Mouse (Mus musculus) midbrain, embryonic 11.5 days (tissue): ENCODE data around the gene Sowahd. TPM values are rescaled to one million over a fixed set of nuclear protein-coding genes. Genes with fewer than 3 reads are reported as not detected.

Experiments
- ATAC-seq: fragments of 200-750 bp; cut with Nextera tagmentation; 2 replicates; pipeline ENCODE4 v1.8.0; 2017; ENCODE audit warnings: moderate TSS enrichment, moderate library complexity; ENCODE audit not compliant: low FRiP score
- DNase-seq: peaks from one replicate; pipeline ENCODE4 v3.0.0; 2015; ENCODE audit warnings: low spot score; ENCODE audit errors: missing footprints
- H3K27ac ChIP-seq: fragments of 300-500 bp; sonication (generic); 2 replicates; pipeline ENCODE4 v1.5.1; 2014; ENCODE audit warnings: low read depth, low read length
- H3K27me3 ChIP-seq: fragments of 300-500 bp; sonication (generic); 2 replicates; pipeline ENCODE4 v1.6.1; 2014; ENCODE audit warnings: mild to moderate bottlenecking, low read length, moderate library complexity, mixed read lengths; ENCODE audit not compliant: control insufficient read depth, insufficient read depth
- H3K36me3 ChIP-seq: fragments of 300-500 bp; sonication (generic); 2 replicates; pipeline ENCODE4 v1.6.1; 2014; ENCODE audit warnings: mild to moderate bottlenecking, low read length, moderate library complexity, mixed read lengths; ENCODE audit not compliant: control insufficient read depth, insufficient read depth
- H3K4me1 ChIP-seq: fragments of 300-500 bp; sonication (generic); 2 replicates; pipeline ENCODE4 v1.6.1; 2014; ENCODE audit warnings: low read length; ENCODE audit not compliant: control insufficient read depth, insufficient read depth
- H3K4me2 ChIP-seq: fragments of 300-500 bp; sonication (generic); 2 replicates; pipeline ENCODE4 v1.6.1; 2014; ENCODE audit warnings: mild to moderate bottlenecking, moderate library complexity
- H3K4me3 ChIP-seq: fragments of 300-500 bp; sonication (generic); 2 replicates; pipeline ENCODE4 v1.5.1; 2014; ENCODE audit warnings: low read depth, low read length
- H3K9ac ChIP-seq: fragments of 300-500 bp; sonication (generic); 2 replicates; pipeline ENCODE4 v1.6.1; 2014; ENCODE audit warnings: low read length
- H3K9me3 ChIP-seq: fragments of 300-500 bp; sonication (generic); 2 replicates; pipeline ENCODE4 v1.6.1; 2016; ENCODE audit warnings: low read length; ENCODE audit not compliant: control insufficient read depth
- WGBS: fragments of 180-500 bp; shearing (Covaris S2); extraction: QIAGEN DNeasy Blood & Tissue Kit; methylation state at CpG from one replicate; pipeline ENCODE4 v1.1.7; 2014; 5-methylcytosine and 5-hydroxymethylcytosine counted together
- polyA plus RNA-seq: library from polyadenylated mRNA; unstranded; fragments of >200 nt; fragmentation: Nextera tagmentation; extraction: Ambion mirVana; gene quantifications from 2 replicates; pipeline ENCODE4 v1.2.1, GENCODE M21; 2014

Gene Sowahd
- polyA plus RNA-seq, result not detected in 2 replicates

DNA sequence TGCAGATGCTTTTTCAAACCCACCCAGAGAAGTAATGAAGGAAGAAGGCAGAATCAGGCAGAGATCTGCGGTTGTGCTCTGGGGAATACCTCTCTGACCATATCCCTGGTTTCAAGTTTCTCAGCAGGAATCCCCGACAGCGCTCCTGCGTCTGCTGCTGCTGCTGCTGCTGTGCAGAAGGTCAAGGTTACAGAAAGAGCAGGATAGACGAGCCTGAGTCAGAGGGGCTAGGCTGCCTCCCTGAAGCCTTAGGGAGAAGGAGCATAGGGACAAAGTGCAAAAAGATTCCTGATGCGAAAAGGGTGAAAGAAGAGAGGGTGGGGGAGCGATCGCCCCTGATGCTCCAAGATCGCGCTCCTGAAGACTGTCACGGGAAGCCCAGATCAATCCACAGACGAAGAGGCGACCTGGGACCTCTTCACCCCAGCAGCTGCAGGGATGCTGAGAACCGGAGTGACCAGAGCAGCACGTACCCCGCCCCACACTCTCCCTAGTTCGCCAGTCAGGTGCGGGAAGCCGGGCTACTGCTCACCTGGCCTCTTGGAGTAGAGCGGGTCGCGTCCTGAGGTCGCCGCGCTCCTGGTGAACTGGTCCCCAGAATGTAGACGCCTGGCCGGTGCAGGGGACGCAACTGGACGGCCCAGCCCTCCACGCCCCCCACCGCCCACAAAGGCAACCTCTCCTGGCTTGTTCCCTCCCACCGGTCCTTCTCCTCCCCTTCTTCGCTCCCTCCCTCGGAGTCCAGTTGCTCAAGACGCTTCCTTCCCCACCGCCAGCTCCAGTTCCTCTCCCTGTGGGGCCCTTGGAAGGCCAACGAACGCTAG is at the start of gene Sowahd:
TSS of gene Sowahd (plus strand) at position 780 of the 824 bp plus-strand sequence.
- Histone ChIP-seq H3K9me3 (no peaks in the 10 kb centered on the region), H3K9ac (no peak within 1 kb of the TSS), H3K4me3 (peak within 1 kb of the TSS; percentile 30), H3K36me3 (no peaks in the 10 kb centered on the region), H3K27me3 (peaks cover 47% of the 10 kb centered on the region), H3K27ac (no peak within 1 kb of the TSS), H3K4me2 (peak within 1 kb of the TSS; percentile 51), H3K4me1 (no peaks in the 10 kb centered on the region)
- DNase-seq (peak; percentile 87), ATAC-seq (no peak)
- 16% methylated on average over 28 of the region's 38 CpGs for WGBS

DNA sequence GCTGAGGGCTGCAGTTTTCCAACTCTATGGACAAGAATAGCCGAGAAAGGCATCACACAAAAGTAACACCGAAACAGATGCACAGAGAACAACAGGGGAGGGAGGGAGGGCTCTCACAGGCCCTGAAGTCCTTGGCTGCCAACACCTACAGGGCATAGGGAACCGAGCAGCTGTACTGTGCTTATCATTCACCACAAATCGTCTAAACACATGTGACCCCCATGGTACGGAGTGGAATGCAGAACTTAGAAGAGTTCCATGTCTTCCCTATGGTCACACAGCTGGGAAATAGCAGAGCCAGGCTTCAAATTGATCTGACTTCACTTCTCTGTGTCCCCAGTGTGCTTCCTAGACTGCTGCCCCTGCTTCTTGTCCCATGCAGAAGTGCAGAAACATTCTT is 34.8 kb upstream of the Sowahd start:
- WGBS, result 86% methylated on average over 5 of the region's 5 CpGs
- H3K27ac ChIP-seq, result no peak overlapping the region
- ATAC-seq, result no peak

DNA sequence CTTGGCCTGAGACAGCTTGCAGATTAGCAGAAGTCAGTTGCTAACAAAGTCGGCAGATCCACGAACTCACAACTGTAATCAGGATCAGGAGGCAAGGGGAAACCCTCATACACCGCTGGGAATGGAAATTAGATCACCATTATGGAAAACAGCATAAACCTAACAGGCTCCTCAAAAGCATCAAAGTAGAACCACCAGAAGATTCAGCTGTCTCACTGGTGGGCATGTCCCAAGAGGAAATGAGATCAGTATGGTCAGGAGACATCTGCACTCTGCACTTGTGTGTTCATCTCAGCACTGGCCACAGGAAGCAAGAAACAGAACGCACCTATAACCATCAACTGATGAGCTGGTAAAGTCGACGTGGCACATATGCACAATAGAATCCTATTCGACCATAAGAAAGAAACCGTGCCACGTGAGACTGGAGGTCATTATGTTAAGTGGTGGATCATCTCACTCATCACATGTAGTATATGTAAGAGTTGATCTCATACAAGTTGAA is 30.4 kb upstream of the Sowahd start:
- Histone ChIP-seq H3K9me3 (no peaks in the 10 kb centered on the region), H3K27me3 (no peaks in the 10 kb centered on the region), H3K4me1 (no peaks in the 10 kb centered on the region), H3K36me3 (no peaks in the 10 kb centered on the region), H3K27ac (no peak overlapping the region), H3K4me2 (no peak overlapping the region), H3K4me3 (no peak overlapping the region), H3K9ac (no peak overlapping the region)
- ATAC-seq (no peak), DNase-seq (no peak)
- WGBS, result 87% methylated on average over 9 of the region's 9 CpGs

More for the DNA sequence above, 34.8 kb upstream of the Sowahd start:
- Histone ChIP-seq H3K9ac (no peak overlapping the region), H3K9me3 (no peaks in the 10 kb centered on the region), H3K4me3 (no peak overlapping the region), H3K27me3 (no peaks in the 10 kb centered on the region), H3K4me1 (no peaks in the 10 kb centered on the region), H3K36me3 (no peaks in the 10 kb centered on the region), H3K4me2 (no peak overlapping the region)
- no peak for DNase-seq

DNA sequence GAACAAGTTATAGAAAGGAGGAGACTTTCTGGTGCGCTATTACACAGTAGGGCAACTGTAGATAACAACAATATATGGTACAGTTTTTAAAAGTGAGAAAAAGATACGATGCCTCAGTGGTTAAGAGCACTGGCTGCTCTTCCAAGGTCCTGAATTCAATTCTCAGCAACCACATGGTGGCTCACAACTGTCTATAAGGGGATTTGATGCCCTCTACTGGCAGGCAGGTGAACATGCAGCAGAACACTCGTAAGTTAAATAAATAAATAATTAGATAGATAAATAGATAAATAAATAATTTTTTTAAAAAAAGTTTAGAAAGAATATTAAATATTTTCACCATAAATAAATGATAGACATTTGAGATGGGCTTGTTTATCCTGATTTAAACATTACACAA is 29.6 kb upstream of the Sowahd start:
- Histone ChIP-seq H3K4me2 (no peak overlapping the region), H3K36me3 (no peaks in the 10 kb centered on the region), H3K9me3 (no peaks in the 10 kb centered on the region), H3K9ac (no peak overlapping the region), H3K4me1 (no peaks in the 10 kb centered on the region), H3K4me3 (no peak overlapping the region), H3K27me3 (no peaks in the 10 kb centered on the region), H3K27ac (no peak overlapping the region)
- DNase-seq (no peak), ATAC-seq (no peak)
- 56% methylated on average over 3 of the region's 3 CpGs for WGBS

DNA sequence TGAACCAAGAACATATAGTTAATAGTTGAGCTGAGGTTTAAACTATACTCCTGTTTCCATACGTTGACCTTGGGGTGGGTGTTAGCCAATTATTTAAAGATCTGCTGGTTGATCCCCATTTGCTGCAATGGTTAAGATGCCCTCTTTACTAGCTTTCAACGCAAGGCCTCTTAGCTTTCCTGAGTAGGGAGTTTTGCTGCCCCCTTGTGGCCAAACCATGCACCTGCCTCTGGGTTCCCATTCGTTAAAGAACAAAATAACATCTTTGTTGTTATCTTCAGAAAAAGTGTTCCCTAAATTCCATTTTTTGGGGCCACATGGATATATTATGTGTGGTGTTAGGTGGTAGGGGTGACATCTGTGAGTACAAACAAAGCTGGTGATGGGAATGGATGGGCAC is 26.0 kb upstream of the Sowahd start:
- ATAC-seq (no peak), DNase-seq (peak; percentile 95)
- H3K27me3 ChIP-seq, result no peaks in the 10 kb centered on the region
- no peaks in the 10 kb centered on the region for H3K36me3 ChIP-seq
- no peak overlapping the region for H3K4me2 ChIP-seq
- no peaks in the 10 kb centered on the region for H3K4me1 ChIP-seq
- H3K27ac ChIP-seq, result no peak overlapping the region
- H3K9ac ChIP-seq, result no peak overlapping the region
- no peaks in the 10 kb centered on the region for H3K9me3 ChIP-seq
- no peak overlapping the region for H3K4me3 ChIP-seq
- 22% methylated on average over 3 of the region's 3 CpGs for WGBS

DNA sequence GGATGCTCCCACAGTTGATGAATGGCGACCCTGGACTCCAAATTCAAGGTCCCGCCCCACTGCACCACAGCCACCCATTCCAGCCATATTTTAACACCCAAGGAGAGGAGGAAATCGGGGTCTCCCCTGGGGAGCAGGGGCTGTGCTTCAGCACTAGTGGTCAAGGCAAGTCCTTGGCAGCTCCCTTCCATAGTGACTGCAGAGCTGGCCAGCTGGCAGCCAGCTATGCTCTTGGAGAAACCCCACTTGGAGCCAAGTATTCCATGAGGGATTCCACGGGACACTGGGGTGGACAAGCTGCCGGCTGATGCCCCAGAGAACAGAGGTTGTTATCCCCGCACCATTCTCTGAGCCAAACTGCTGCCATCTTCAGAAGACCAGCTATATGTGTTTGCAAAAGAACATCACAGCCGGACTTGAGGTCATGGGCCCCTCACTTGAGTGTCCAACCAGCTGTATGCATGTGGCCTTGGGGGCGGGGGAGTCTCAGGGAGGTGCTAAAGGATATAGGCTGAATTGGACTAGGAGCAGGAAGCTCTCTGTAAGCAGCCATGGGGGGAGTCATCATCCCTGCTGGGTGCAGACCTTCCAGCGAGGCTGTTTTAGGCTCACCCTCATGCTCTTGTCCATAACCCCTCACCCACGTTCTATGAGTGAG is 24.9 kb upstream of the Sowahd start:
- Histone ChIP-seq H3K4me2 (no peak overlapping the region), H3K9ac (no peak overlapping the region), H3K36me3 (no peaks in the 10 kb centered on the region), H3K27me3 (no peaks in the 10 kb centered on the region), H3K4me3 (no peak overlapping the region), H3K27ac (no peak overlapping the region), H3K4me1 (no peaks in the 10 kb centered on the region), H3K9me3 (no peaks in the 10 kb centered on the region)
- ATAC-seq (no peak), DNase-seq (no peak)
- WGBS, result 72% methylated on average over 10 of the region's 10 CpGs

DNA sequence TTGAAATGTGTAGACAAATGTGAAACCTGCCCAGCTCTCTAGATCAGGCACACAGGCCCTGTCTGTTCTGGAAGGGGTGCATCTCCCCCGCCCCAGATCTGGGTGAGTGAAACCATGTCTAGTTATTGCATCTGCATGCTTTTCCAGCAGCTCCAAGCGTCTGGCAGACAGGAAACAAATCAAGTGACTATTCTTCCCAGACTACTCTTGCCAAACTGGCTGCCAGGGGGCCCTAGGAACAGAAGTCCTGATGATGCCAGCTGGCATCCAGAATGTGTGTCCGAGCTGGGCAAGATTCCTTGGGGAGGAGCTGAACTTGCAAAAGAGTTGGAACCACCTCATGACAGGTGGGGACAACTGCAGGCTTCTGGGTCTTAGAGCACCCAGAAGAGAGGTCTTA is 20.3 kb upstream of the Sowahd start:
- Histone ChIP-seq H3K27ac (no peak overlapping the region), H3K36me3 (no peaks in the 10 kb centered on the region), H3K9ac (no peak overlapping the region), H3K4me2 (no peak overlapping the region), H3K4me1 (no peaks in the 10 kb centered on the region), H3K27me3 (no peaks in the 10 kb centered on the region), H3K4me3 (no peak overlapping the region), H3K9me3 (no peaks in the 10 kb centered on the region)
- DNase-seq (no peak), ATAC-seq (no peak)
- 74% methylated on average over 3 of the region's 3 CpGs for WGBS

DNA sequence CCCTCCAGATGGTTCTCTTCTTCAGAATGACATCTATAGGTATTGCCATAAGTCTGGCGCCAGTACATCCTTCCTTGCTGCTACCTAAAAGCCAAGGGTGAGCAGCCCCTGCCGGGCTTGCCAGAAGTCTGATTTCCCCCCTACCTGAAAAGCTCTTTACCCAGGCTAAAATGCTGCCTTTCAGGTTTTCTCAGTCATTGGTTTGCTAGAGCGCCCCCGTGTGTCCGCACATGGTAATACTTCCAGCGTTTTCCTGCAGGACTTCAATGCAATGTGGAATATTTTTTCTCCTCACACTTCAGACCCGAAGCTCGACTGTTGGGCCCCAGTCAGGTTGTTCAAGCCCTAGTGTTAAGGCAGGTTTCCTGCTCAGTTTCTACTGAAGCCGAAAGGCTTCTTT is 5.9 kb upstream of the Sowahd start:
- Histone ChIP-seq H3K9ac (no peak overlapping the region), H3K27ac (no peak overlapping the region), H3K4me2 (no peak overlapping the region), H3K27me3 (peaks cover 11% of the 10 kb centered on the region), H3K4me3 (no peak overlapping the region), H3K36me3 (no peaks in the 10 kb centered on the region), H3K4me1 (no peaks in the 10 kb centered on the region), H3K9me3 (no peaks in the 10 kb centered on the region)
- ATAC-seq (no peak), DNase-seq (peak; percentile 90)
- WGBS, result 17% methylated on average over 9 of the region's 9 CpGs
